In the genomic region with DNA sequence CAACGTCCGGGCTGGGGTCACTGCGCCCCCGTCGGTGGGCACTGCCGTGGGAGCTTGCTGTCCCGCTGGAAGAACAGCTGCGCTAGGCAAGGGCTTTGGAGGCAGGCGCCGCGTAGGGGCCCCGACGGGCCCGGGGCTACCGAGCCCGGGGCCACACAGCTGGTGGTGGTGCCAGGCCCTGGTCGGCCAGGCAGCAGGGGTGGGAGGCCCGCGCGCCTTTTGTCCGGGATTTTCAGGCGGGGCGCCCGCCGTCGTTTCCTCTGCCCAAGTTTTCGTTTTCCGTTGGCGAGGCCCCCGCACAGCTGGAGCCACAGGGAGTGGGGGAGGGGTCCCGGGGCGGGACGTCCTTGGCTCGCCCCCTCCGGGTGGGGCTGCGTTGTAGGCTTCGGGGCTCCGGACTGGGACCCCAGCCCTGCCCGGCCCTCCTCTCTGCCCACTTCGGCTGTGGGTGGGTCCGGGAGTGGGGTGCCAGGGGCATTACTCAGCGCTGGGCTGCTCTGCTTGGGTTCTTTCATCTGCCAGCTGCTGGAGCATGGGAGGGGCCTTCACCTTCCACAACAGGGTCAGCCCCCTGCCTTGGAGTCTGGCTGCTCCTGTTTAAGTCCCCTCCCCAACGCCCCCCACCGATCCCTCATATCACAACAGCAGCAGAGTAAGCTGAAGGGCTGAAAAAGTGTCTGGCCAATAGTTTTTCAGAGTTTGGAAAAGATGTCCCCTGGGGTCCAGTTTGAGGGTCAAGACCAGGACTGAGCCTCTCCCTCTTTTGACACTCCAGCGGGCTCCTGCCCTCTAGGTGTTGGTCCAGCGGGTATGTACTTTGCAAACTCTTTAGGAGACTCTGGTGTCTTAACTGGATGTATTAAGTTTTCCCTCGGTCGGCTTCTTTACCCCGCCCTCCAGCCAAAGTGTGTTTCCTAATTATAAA, we compare ENCODE assay signal across 8 mouse cellular contexts. TPM values are rescaled to one million over a fixed set of nuclear protein-coding genes. Genes with fewer than 3 reads are reported as not detected.
DNase-seq lines count a peak whose midpoint lies in the region; ATAC-seq and TF ChIP-seq lines count a peak whose summit lies in the region.

No protein-coding gene starts in this region.

- peak overlapping the region; percentile 78 for H3K27ac ChIP-seq in left cerebral cortex, adult 2 months
- H3K27ac ChIP-seq in intestine, embryonic 16.5 days (ENCODE audit: low read length): peak overlapping the region; percentile 63
- H3K27ac ChIP-seq in lung, postnatal 0 days (ENCODE audit: low read length): peak overlapping the region; percentile 92
- peak overlapping the region; percentile 88 for H3K27ac ChIP-seq in stomach, embryonic 16.5 days (ENCODE audit: low read length)

- peak overlapping the region; percentile 54 for H3K4me3 ChIP-seq in left cerebral cortex, adult 2 months
- H3K4me3 ChIP-seq in intestine, embryonic 16.5 days (ENCODE audit: low read length): peak overlapping the region; percentile 86
- H3K4me3 ChIP-seq in lung, postnatal 0 days (ENCODE audit: low read depth, low read length): peak overlapping the region; percentile 85
- peak overlapping the region; percentile 83 for H3K4me3 ChIP-seq in stomach, embryonic 16.5 days (replicated peaks; ENCODE audit: low read length)

- no peak for TF ChIP-seq EP300 in lung, postnatal 0 days (IDR thresholded peaks at IDR 0.05)

- peaks cover 17% of the 10 kb centered on the region for H3K4me1 ChIP-seq in intestine, embryonic 16.5 days (ENCODE audit: control insufficient read depth, insufficient read depth, low read length)
- H3K4me1 ChIP-seq in lung, postnatal 0 days (ENCODE audit: insufficient read depth, low read depth, low read length): peaks cover 7% of the 10 kb centered on the region; the same call in 1 of the 2 replicates
- H3K4me1 ChIP-seq in stomach, embryonic 16.5 days (ENCODE audit: control insufficient read depth, insufficient read depth, low read length): peaks cover 18% of the 10 kb centered on the region

- ATAC-seq in intestine, embryonic 16.5 days: peak; percentile 70
- ATAC-seq in lung, postnatal 0 days: peak; percentile 58
- ATAC-seq in stomach, embryonic 16.5 days (ENCODE audit: insufficient read depth, low FRiP score): peak; percentile 54

- no peaks in the 10 kb centered on the region for H3K27me3 ChIP-seq in intestine, embryonic 16.5 days (replicated peaks; ENCODE audit: control insufficient read depth, insufficient read depth, low read length)
- H3K27me3 ChIP-seq in lung, postnatal 0 days (replicated peaks; ENCODE audit: insufficient read depth, low read length): no peaks in the 10 kb centered on the region
- H3K27me3 ChIP-seq in stomach, embryonic 16.5 days (ENCODE audit: control insufficient read depth, insufficient read depth, low read length): no peaks in the 10 kb centered on the region

- DNase-seq in left cerebral cortex, adult 2 months (ENCODE audit: extremely low spot score in 1 of 2, low spot score in 2 of 2): peak in 1 of 2 experiments; percentile 49
- no peak for DNase-seq in left cerebral cortex, adult 18-20 months (ENCODE audit: low spot score in 2 of 2)
- peak; percentile 63 to 74 for DNase-seq in adrenal gland, postnatal 36 days
- peak; percentile 41 to 66 for DNase-seq in gastrocnemius, postnatal 36 days
- peak; percentile 66 for DNase-seq in lung, postnatal 0 days (ENCODE audit: low spot score)
- no peak for DNase-seq in urinary bladder, postnatal 36 days (ENCODE audit: low spot score in 2 of 2)

- TF ChIP-seq CTCF in left cerebral cortex, adult 2 months (IDR thresholded peaks at IDR 0.05): no peak
- peak; percentile 25; the same call in 1 of the 2 replicates for TF ChIP-seq CTCF in lung, postnatal 0 days (IDR thresholded peaks at IDR 0.05)

- intact Hi-C loops in left cerebral cortex, adult 2 months (cut with DNase I): no loop called here
- intact Hi-C loops in gastrocnemius, postnatal 36 days (cut with DNase I): no loop called here

- H3K4me2 ChIP-seq in intestine, embryonic 16.5 days (ENCODE audit: low read depth, low read length): peak overlapping the region; percentile 96
- peak overlapping the region; percentile 93 for H3K4me2 ChIP-seq in lung, postnatal 0 days (replicated peaks; ENCODE audit: low read depth, low read length)
- peak overlapping the region; percentile 84 for H3K4me2 ChIP-seq in stomach, embryonic 16.5 days (ENCODE audit: low read depth, low read length)

- H3K9me3 ChIP-seq in intestine, embryonic 16.5 days (ENCODE audit: control insufficient read depth, low read length): no peaks in the 10 kb centered on the region
- H3K9me3 ChIP-seq in lung, postnatal 0 days (ENCODE audit: low read length): no peaks in the 10 kb centered on the region
- H3K9me3 ChIP-seq in stomach, embryonic 16.5 days (replicated peaks; ENCODE audit: control insufficient read depth, low read length): no peaks in the 10 kb centered on the region

- WGBS in intestine, embryonic 16.5 days: 3% methylated on average over 49 of the region's 49 CpGs
- 4% methylated on average over 41 of the region's 49 CpGs for WGBS in lung, postnatal 0 days
- 2% methylated on average over 49 of the region's 49 CpGs for WGBS in stomach, embryonic 16.5 days

- H3K9ac ChIP-seq in intestine, embryonic 16.5 days (ENCODE audit: low read depth, low read length): peak overlapping the region; percentile 85
- H3K9ac ChIP-seq in lung, postnatal 0 days (replicated peaks; ENCODE audit: low read depth): peak overlapping the region; percentile 79
- H3K9ac ChIP-seq in stomach, embryonic 16.5 days (ENCODE audit: low read length): peak overlapping the region; percentile 87

- no peaks in the 10 kb centered on the region; the same call in 1 of the 2 replicates for H3K36me3 ChIP-seq in intestine, embryonic 16.5 days (ENCODE audit: control insufficient read depth, insufficient read depth, low read length)
- H3K36me3 ChIP-seq in lung, postnatal 0 days (ENCODE audit: insufficient read depth, low read length): no peaks in the 10 kb centered on the region
- H3K36me3 ChIP-seq in stomach, embryonic 16.5 days (ENCODE audit: control insufficient read depth, insufficient read depth, low read length): no peaks in the 10 kb centered on the region

RNA-seq across cellular contexts. Expression of a gene that starts 0.6 kb away (rescaled TPM):
- total RNA-seq in left cerebral cortex, adult 2 months (2021): 10 to 100 TPM; 64.4 to 78.6 TPM
- total RNA-seq in left cerebral cortex, adult 18-20 months (2021): 10 to 100 TPM; 66.5 to 75.0 TPM
- total RNA-seq in adrenal gland, postnatal 36 days (2021): 10 to 100 TPM; 28.6 to 37.3 TPM
- 1 to 10 TPM; 5.4 to 6.6 TPM for total RNA-seq in gastrocnemius, postnatal 36 days (2021)
- polyA plus RNA-seq in intestine, embryonic 16.5 days (2015; fragmentation: Nextera tagmentation; extraction: Ambion mirVana): 2.7 and 3.0 TPM in 2 replicates
- polyA plus RNA-seq in lung, postnatal 0 days (2015; fragmentation: Nextera tagmentation; extraction: Ambion mirVana): 7.0 and 8.4 TPM in 2 replicates
- polyA plus RNA-seq in stomach, embryonic 16.5 days (2015; fragmentation: Nextera tagmentation; extraction: Ambion mirVana): 4.4 and 4.8 TPM in 2 replicates

RNA-seq across cellular contexts. Expression of a gene that starts 53.6 kb away (rescaled TPM):
- 10 to 100 TPM; 87.2 to 91.9 TPM for total RNA-seq in left cerebral cortex, adult 2 months (2021)
- 10 to 100 TPM; 80.9 to 92.7 TPM for total RNA-seq in left cerebral cortex, adult 18-20 months (2021)
- 10 to 100 TPM; 20.6 to 22.1 TPM for total RNA-seq in adrenal gland, postnatal 36 days (2021)
- total RNA-seq in gastrocnemius, postnatal 36 days (2021): 10 to 100 TPM; 42.0 to 43.4 TPM
- polyA plus RNA-seq in intestine, embryonic 16.5 days (2015; fragmentation: Nextera tagmentation; extraction: Ambion mirVana): 1.8 and 2.1 TPM in 2 replicates
- polyA plus RNA-seq in lung, postnatal 0 days (2015; fragmentation: Nextera tagmentation; extraction: Ambion mirVana): 2.4 and 2.5 TPM in 2 replicates
- polyA plus RNA-seq in stomach, embryonic 16.5 days (2015; fragmentation: Nextera tagmentation; extraction: Ambion mirVana): 2.8 and 3.4 TPM in 2 replicates

Comparison
In these comparisons a context has a peak if more than half of its experiments do, and no peak if none do; other contexts are left out.
1. DNase-seq: peak in adrenal gland, postnatal 36 days (2 of 2), gastrocnemius, postnatal 36 days (2 of 2) and lung, postnatal 0 days (single experiment); none in left cerebral cortex, adult 18-20 months (0 of 2) and urinary bladder, postnatal 36 days (0 of 2).
2. Peak in every context shown above with its lines, with median percentiles within 50 percentile points of each other: H3K27ac ChIP-seq, H3K4me3 ChIP-seq, ATAC-seq, H3K4me2 ChIP-seq and H3K9ac ChIP-seq.